Mouse (Mus musculus): Measurements from ENCODE around the gene Pi4ka.

- TF ChIP-seq EP300 (IDR thresholded peaks at IDR 0.05; ENCODE audit: low read depth) (no peak), CTCF (IDR thresholded peaks at IDR 0.05; ENCODE audit: low read depth) (no peak)
Measured at GRCm38 (mm10) chr16:17406512-17407231, 558 bp upstream of the Pi4ka start.

All from liver, postnatal 0 days (tissue).